Mouse (Mus musculus) forebrain, embryonic 14.5 days (tissue): ENCODE results near the gene Sall1. TPM values are rescaled to one million over a fixed set of nuclear protein-coding genes. Genes with fewer than 3 reads are reported as not detected.
A peak's percentile ranks its signal among the peaks of the same experiment; 100 is the strongest.

ENCODE experiments used
- ATAC-seq: fragments of 200-750 bp; cut with Nextera tagmentation; 2 replicates; pipeline ENCODE4 v1.8.0; 2017; ENCODE audit warnings: mild to moderate bottlenecking, moderate library complexity
- DNase-seq: peaks from one replicate; pipeline ENCODE4 v3.0.0-alpha.2; 2015; ENCODE audit warnings: low spot score
- H3K27ac ChIP-seq: fragments of 300-500 bp; sonication (generic); 2 replicates; pipeline ENCODE4 v1.5.1; 2014; ENCODE audit warnings: low read depth, mild to moderate bottlenecking, control low read depth, low read length, moderate library complexity
- H3K27me3 ChIP-seq: fragments of 300-500 bp; sonication (generic); replicated peaks from 2 replicates; pipeline ENCODE4 v1.6.1; 2014; ENCODE audit warnings: low read length, control low read depth, mixed read lengths; ENCODE audit not compliant: control insufficient read depth, insufficient read depth
- H3K36me3 ChIP-seq: fragments of 300-500 bp; sonication (generic); 2 replicates; pipeline ENCODE4 v1.6.1; 2014; ENCODE audit warnings: low read length, control low read depth; ENCODE audit not compliant: control insufficient read depth, insufficient read depth
- H3K4me1 ChIP-seq: fragments of 300-500 bp; sonication (generic); 2 replicates; pipeline ENCODE4 v1.6.1; 2014; ENCODE audit warnings: antibody characterized with exemption, low read length, control low read depth; ENCODE audit not compliant: control insufficient read depth, insufficient read depth
- H3K4me2 ChIP-seq: fragments of 300-500 bp; sonication (generic); 2 replicates; pipeline ENCODE4 v1.6.1; 2014; ENCODE audit warnings: mild to moderate bottlenecking, control low read depth, low read length
- H3K4me3 ChIP-seq: fragments of 300-500 bp; sonication (generic); 2 replicates; pipeline ENCODE4 v1.5.1; 2014; ENCODE audit warnings: low read depth, low read length, control low read depth
- H3K9ac ChIP-seq: fragments of 300-500 bp; sonication (generic); 2 replicates; pipeline ENCODE4 v1.6.1; 2014; ENCODE audit warnings: mild to moderate bottlenecking, low read length, control low read depth, moderate library complexity
- H3K9me3 ChIP-seq: fragments of 300-500 bp; sonication (generic); replicated peaks from 2 replicates; pipeline ENCODE4 v1.6.1; 2016; ENCODE audit warnings: low read length, control low read depth, mixed read lengths; ENCODE audit not compliant: control insufficient read depth
- WGBS: fragments of 180-500 bp; shearing (Covaris S2); extraction: QIAGEN DNeasy Blood & Tissue Kit; methylation state at CpG from one replicate; pipeline ENCODE4 v1.1.7; 2014; 5-methylcytosine and 5-hydroxymethylcytosine counted together
- polyA plus RNA-seq: library from polyadenylated mRNA; unstranded; fragments of >200 nt; fragmentation: Nextera tagmentation; extraction: Ambion mirVana; gene quantifications from 2 replicates; pipeline ENCODE4 v1.2.1, GENCODE M21; 2014

Sall1 gene
- polyA plus RNA-seq, 1 experiment from 2014 or later: 16.0 TPM

DNA sequence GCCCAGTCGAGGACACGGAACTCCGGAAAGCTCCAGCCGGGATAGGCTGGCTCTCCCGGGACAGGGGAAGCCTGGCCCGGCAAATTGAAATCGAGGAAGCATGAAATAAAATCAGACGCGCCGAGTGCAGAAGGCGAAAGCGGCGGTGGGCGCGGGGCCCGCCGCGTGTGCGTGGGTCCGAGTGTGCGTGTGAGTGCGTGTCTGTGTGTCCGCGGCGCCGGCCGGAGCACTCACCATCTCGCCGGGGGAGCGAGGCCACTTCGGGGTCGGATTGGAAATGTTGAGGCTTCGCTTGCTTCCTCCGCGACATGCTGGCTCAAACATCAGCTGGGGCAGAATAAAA, 1.9 kb downstream of the Sall1 start:
- Histone ChIP-seq H3K36me3 (no peaks in the 10 kb centered on the region), H3K9me3 (no peaks in the 10 kb centered on the region), H3K27ac (peak overlapping the region; percentile 99), H3K4me2 (peak overlapping the region; percentile 75), H3K27me3 (0 out of 2 replicates have a peak, but pooled peaks cover 2% of the 10 kb centered on the region), H3K4me1 (peaks cover 13% of the 10 kb centered on the region), H3K4me3 (peak overlapping the region; percentile 71), H3K9ac (peak overlapping the region; percentile 99)
- WGBS: 0% methylated on average over 35 of the region's 35 CpGs
- ATAC-seq (peak; percentile 6; the same call in 1 of the 2 replicates), DNase-seq (no peak)

DNA sequence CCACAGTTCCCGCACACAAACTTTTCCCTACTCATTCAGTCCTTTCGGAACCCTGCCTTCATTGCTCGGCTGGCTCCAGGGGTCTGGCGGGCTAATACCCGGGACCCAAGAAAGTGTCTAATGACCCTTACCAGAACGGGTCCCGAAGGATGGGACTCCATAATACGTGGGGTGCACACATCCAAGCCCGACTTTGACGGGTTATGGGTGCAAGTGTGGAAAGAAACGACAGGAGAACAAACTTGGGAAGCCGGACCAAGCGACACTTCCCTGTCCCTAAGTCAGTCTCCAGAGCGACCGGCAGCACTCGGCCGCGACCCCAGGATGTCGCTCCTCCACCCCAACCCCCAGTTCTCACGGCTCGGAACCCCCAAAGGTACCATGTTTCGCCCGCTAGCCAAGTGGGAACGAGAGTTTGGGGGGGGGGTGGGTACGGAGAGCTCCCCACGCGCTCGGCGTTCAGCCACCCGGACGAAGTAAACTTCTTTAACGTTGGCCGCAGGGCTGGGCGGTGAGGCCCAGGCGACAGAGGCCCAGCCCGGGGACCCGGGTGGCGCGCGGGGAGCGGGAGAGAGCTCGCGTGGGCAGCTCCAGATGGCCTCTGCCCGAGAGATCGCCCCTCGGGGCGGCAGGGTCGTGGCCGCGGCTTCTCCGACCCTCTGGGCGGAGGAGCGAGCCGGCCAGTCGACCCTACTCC, 2.4 kb downstream of the Sall1 start:
- peak overlapping the region; percentile 99 for H3K9ac ChIP-seq
- peak overlapping the region; percentile 75 for H3K4me2 ChIP-seq
- peak overlapping the region; percentile 99 for H3K27ac ChIP-seq
- DNase-seq: no peak
- peaks cover 14% of the 10 kb centered on the region for H3K4me1 ChIP-seq
- H3K36me3 ChIP-seq: no peaks in the 10 kb centered on the region
- H3K4me3 ChIP-seq: peak overlapping the region; percentile 71
- ATAC-seq: no peak
- H3K9me3 ChIP-seq: no peaks in the 10 kb centered on the region
- under 1% methylated on average over 55 of the region's 55 CpGs for WGBS
- H3K27me3 ChIP-seq: no peaks in the 10 kb centered on the region

DNA sequence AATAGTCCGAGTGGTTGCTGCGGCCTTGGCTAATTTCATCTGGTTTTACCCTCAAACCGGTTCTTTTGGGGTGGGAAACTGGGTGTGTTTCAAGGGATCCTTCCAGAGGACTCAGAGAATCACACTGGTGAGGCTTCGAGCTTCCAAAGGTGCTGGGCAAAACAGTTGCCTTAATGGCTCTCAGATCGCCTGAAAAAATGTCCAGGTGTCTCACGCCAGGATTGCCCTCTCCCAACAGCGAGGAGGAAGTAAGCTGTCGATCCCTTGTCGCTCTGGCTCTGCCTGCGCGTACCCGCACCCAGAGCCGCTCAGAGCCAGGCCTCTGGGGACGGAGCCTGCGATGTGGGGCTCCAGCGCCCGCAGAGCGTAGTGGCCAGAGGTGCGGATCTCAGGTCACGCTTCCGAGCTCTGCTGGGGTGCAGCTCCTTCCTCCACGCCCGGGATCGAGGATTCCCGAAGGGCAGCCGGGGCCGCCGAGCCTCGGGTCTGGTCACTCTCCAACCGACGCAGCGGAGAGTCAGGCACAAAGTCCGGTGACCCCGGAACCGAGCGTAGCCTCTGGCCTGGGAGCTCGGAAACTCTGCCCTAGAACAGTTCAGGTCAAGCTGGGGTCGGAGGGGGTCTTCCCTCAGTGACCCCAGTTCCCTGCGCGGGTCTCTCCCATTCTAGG, 3.1 kb downstream of the Sall1 start:
- peaks cover 14% of the 10 kb centered on the region for H3K4me1 ChIP-seq
- H3K27ac ChIP-seq: peak overlapping the region; percentile 99
- no peaks in the 10 kb centered on the region for H3K36me3 ChIP-seq
- H3K4me3 ChIP-seq: peak overlapping the region; percentile 71
- H3K4me2 ChIP-seq: peak overlapping the region; percentile 75
- DNase-seq (no peak), ATAC-seq (no peak)
- WGBS: under 1% methylated on average over 38 of the region's 40 CpGs
- no peaks in the 10 kb centered on the region for H3K27me3 ChIP-seq
- no peaks in the 10 kb centered on the region for H3K9me3 ChIP-seq
- peak overlapping the region; percentile 99 for H3K9ac ChIP-seq

GRCm38 (mm10) chr8:89039890-89040289, 4.1 kb downstream of the Sall1 start:
- Histone ChIP-seq H3K27ac (peak overlapping the region; percentile 55), H3K9me3 (no peaks in the 10 kb centered on the region), H3K9ac (peak overlapping the region; percentile 99), H3K4me3 (peak overlapping the region; percentile 71), H3K4me2 (peak overlapping the region; percentile 75), H3K27me3 (no peaks in the 10 kb centered on the region), H3K4me1 (peaks cover 14% of the 10 kb centered on the region), H3K36me3 (no peaks in the 10 kb centered on the region)
- 4% methylated on average over 6 of the region's 6 CpGs for WGBS
- ATAC-seq (no peak), DNase-seq (no peak)

DNA sequence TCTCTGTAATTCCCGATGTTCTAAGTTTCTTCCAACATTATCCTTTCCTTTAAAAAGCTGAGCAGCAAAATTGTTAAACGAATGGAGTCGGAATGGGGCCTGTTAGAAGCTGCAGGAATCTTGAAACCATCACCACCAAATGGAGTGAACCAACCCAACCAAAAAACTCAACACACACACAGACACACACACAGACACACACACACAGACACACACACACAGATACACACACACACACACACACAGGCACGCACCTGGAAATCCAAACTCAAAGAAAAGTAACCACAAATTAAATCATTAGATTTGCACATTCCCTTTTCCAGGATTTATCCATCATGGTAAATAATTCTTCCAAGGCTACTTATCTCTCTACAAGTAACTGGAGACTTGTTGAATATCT, 5.0 kb downstream of the Sall1 start:
- Histone ChIP-seq H3K4me1 (peaks cover 18% of the 10 kb centered on the region), H3K9ac (peak overlapping the region; percentile 64), H3K9me3 (no peaks in the 10 kb centered on the region), H3K27me3 (no peaks in the 10 kb centered on the region), H3K4me2 (peak overlapping the region; percentile 75), H3K4me3 (peak overlapping the region; percentile 71), H3K36me3 (no peaks in the 10 kb centered on the region), H3K27ac (no peak overlapping the region)
- no peak for DNase-seq
- 9% methylated on average over 4 of the region's 4 CpGs for WGBS
- ATAC-seq: no peak

- Histone ChIP-seq H3K27ac (peak overlapping the region; percentile 36; the same call in 1 of the 2 replicates), H3K4me1 (peaks cover 22% of the 10 kb centered on the region), H3K36me3 (peaks cover 5% of the 10 kb centered on the region), H3K4me3 (peak overlapping the region; percentile 71), H3K9me3 (no peaks in the 10 kb centered on the region), H3K9ac (peak overlapping the region; percentile 64), H3K27me3 (no peaks in the 10 kb centered on the region), H3K4me2 (peak overlapping the region; percentile 75)
- DNase-seq (peak; percentile 83), ATAC-seq (no peak)
- whole genome bisulfite sequencing: 1% methylated on average over 9 of the region's 9 CpGs
These were observed 6.3 kb downstream of the Sall1 start for GRCm38 (mm10) chr8:89037536-89038236.

- no peak for ATAC-seq
- WGBS: 86% methylated on average over 13 of the region's 13 CpGs
- H3K4me1 ChIP-seq: peaks cover 17% of the 10 kb centered on the region
These were observed 11.6 kb downstream of the Sall1 start for GRCm38 (mm10) chr8:89032412-89032811.

DNA sequence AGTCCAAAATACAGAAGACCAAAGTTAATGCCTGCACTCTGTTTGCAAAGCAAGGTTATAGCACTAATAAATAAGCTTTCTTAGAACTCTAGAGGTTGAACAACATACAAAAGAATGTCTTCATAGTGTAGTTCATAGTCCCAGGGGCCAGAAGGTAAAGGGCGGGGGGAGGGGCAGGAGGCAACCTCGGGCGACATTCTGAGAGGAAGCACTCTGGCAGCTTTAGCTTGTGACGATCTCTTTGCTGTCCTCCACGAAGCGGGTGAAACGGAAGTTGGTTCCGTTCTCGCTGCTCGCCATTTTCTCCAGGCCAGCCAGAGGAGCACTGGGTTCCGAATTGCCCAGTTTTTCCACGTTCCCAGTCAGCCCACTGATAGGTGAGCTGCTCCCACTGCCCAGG, 15.8 kb downstream of the Sall1 start:
- H3K9me3 ChIP-seq: no peaks in the 10 kb centered on the region

More at GRCm38 (mm10) chr8:89032412-89032811, 11.6 kb downstream of the Sall1 start:
- H3K9ac ChIP-seq: no peak overlapping the region
- no peak overlapping the region for H3K4me3 ChIP-seq
- no peaks in the 10 kb centered on the region for H3K27me3 ChIP-seq
- H3K27ac ChIP-seq: no peak overlapping the region
- H3K36me3 ChIP-seq: peaks cover 48% of the 10 kb centered on the region
- no peak for DNase-seq
- H3K9me3 ChIP-seq: no peaks in the 10 kb centered on the region
- H3K4me2 ChIP-seq: no peak overlapping the region

More for the DNA sequence above, 15.8 kb downstream of the Sall1 start:
- DNase-seq: no peak
- no peak overlapping the region for H3K4me2 ChIP-seq
- H3K27me3 ChIP-seq: no peaks in the 10 kb centered on the region
- H3K4me3 ChIP-seq: no peak overlapping the region
- H3K27ac ChIP-seq: no peak overlapping the region
- H3K36me3 ChIP-seq: peaks cover 46% of the 10 kb centered on the region
- 49% methylated on average over 12 of the region's 12 CpGs for WGBS
- no peak for ATAC-seq
- peaks cover 17% of the 10 kb centered on the region for H3K4me1 ChIP-seq
- H3K9ac ChIP-seq: no peak overlapping the region
